ENCODE assay signal across 7 mouse cellular contexts in genomic region chrX:13240646-13241425, GRCm38 (mm10). TPM values are rescaled to one million over a fixed set of nuclear protein-coding genes. Genes with fewer than 3 reads are reported as not detected.
DNase-seq lines count a peak whose midpoint lies in the region; TF ChIP-seq lines count a peak whose summit lies in the region.

No protein-coding gene starts in this region.

- DNase-seq in R1 (ENCODE audit: low read depth, low spot score) = peak; percentile 83
- peak; percentile 37 for DNase-seq in hindbrain, embryonic 10.5 days (ENCODE audit: low spot score)
- DNase-seq in midbrain, embryonic 10.5 days (ENCODE audit: low spot score) = peak; percentile 29
- DNase-seq in frontal cortex, postnatal 10 days (ENCODE audit: low spot score in 2 of 2) = no peak
- no peak for DNase-seq in retina, postnatal 1 day
- DNase-seq in spleen, adult 12 weeks (ENCODE audit: low spot score) = no peak

- 12% methylated on average over 11 of the region's 11 CpGs for WGBS in hindbrain, embryonic 10.5 days
- 23% methylated on average over 11 of the region's 11 CpGs for WGBS in midbrain, embryonic 10.5 days

- H3K4me3 ChIP-seq in ES-Bruce4 (ENCODE audit: low read depth, low read length) = no peak overlapping the region
- H3K4me3 ChIP-seq in hindbrain, embryonic 10.5 days = peak overlapping the region; percentile 51
- peak overlapping the region; percentile 52 for H3K4me3 ChIP-seq in midbrain, embryonic 10.5 days

- TF ChIP-seq POLR2A in ES-Bruce4 (IDR thresholded peaks at IDR 0.05; ENCODE audit: insufficient read depth, low read length) = no peak

- no peak for TF ChIP-seq CTCF in ES-Bruce4 (IDR thresholded peaks at IDR 0.05; ENCODE audit: low read depth, low read length)

- peak overlapping the region; percentile 89 for H3K27ac ChIP-seq in ES-Bruce4 (ENCODE audit: insufficient read depth, low read length)
- H3K27ac ChIP-seq in hindbrain, embryonic 10.5 days = peak overlapping the region; percentile 94
- peak overlapping the region; percentile 94 for H3K27ac ChIP-seq in midbrain, embryonic 10.5 days (replicated peaks)

- H3K9ac ChIP-seq in ES-Bruce4 (ENCODE audit: low read depth, poor library complexity, severe bottlenecking) = no peak overlapping the region

- H3K27me3 ChIP-seq in ES-Bruce4 (ENCODE audit: control insufficient read depth, insufficient read depth, low read length, poor library complexity, severe bottlenecking) = no peaks in the 10 kb centered on the region
- H3K27me3 ChIP-seq in hindbrain, embryonic 10.5 days (ENCODE audit: insufficient read depth, poor library complexity, severe bottlenecking) = peaks cover 94% of the 10 kb centered on the region
- peaks cover 96% of the 10 kb centered on the region for H3K27me3 ChIP-seq in midbrain, embryonic 10.5 days (ENCODE audit: low read depth, poor library complexity, severe bottlenecking)

- no peak for TF ChIP-seq EP300 in ES-Bruce4 (IDR thresholded peaks at IDR 0.05; ENCODE audit: insufficient read depth, low read depth, low read length)

- H3K9me3 ChIP-seq in ES-Bruce4 (replicated peaks; ENCODE audit: control insufficient read depth, insufficient read depth, low read length, poor library complexity, severe bottlenecking) = no peaks in the 10 kb centered on the region
- no peaks in the 10 kb centered on the region for H3K9me3 ChIP-seq in hindbrain, embryonic 10.5 days
- H3K9me3 ChIP-seq in midbrain, embryonic 10.5 days (replicated peaks) = no peaks in the 10 kb centered on the region

- peaks cover 6% of the 10 kb centered on the region for H3K4me1 ChIP-seq in ES-Bruce4 (ENCODE audit: control insufficient read depth, insufficient read depth, low read length)
- peaks cover 33% of the 10 kb centered on the region for H3K4me1 ChIP-seq in hindbrain, embryonic 10.5 days (replicated peaks)
- peaks cover 34% of the 10 kb centered on the region for H3K4me1 ChIP-seq in midbrain, embryonic 10.5 days

- H3K36me3 ChIP-seq in ES-Bruce4 (ENCODE audit: control insufficient read depth, insufficient read depth, low read length, poor library complexity, severe bottlenecking) = no peaks in the 10 kb centered on the region
- H3K36me3 ChIP-seq in hindbrain, embryonic 10.5 days = no peaks in the 10 kb centered on the region
- no peaks in the 10 kb centered on the region for H3K36me3 ChIP-seq in midbrain, embryonic 10.5 days

RNA-seq across cellular contexts. Expression of gene Ddx3x, which starts 39.9 kb away (rescaled TPM):
- polyA plus RNA-seq in ES-Bruce4 (2011; ENCODE audit: insufficient read depth, insufficient read length, low read depth, missing spikeins) = 453 and 486 TPM in 2 replicates
- polyA plus RNA-seq in hindbrain, embryonic 10.5 days (2016; fragmentation: Nextera tagmentation; extraction: Ambion mirVana) = 102 and 144 TPM in 2 replicates
- polyA plus RNA-seq in midbrain, embryonic 10.5 days (2016; fragmentation: Nextera tagmentation; extraction: Ambion mirVana) = 148 and 156 TPM in 2 replicates

Comparison
In these comparisons a context has a peak if more than half of its experiments do, and no peak if none do; other contexts are left out.
1. DNase-seq: peak in R1 (single experiment), hindbrain, embryonic 10.5 days (single experiment) and midbrain, embryonic 10.5 days (single experiment); none in frontal cortex, postnatal 10 days (0 of 2), retina, postnatal 1 day (single experiment) and spleen, adult 12 weeks (single experiment).
2. Peak in every context shown above with its lines, with median percentiles within 50 percentile points of each other: H3K27ac ChIP-seq.